Mouse (Mus musculus) spleen, adult 2 months (tissue): ENCODE measurements around the gene Tex45.

Experiments
- CTCF ChIP-seq: fragments of 200-500 bp; IDR thresholded peaks from 2 replicates; pipeline ENCODE4 v1.5.1; 2011; ENCODE audit warnings: mild to moderate bottlenecking, inconsistent platforms; ENCODE audit not compliant: insufficient read depth, insufficient read length, insufficient replicate concordance; ENCODE audit errors: extremely low read depth
- POLR2A ChIP-seq: fragments of 200-500 bp; IDR thresholded peaks from 2 replicates; pipeline ENCODE4 v1.6.1; 2011; ENCODE audit warnings: low read depth, low read length, inconsistent platforms

- TF ChIP-seq CTCF (no peak), POLR2A (no peak)
Measured at GRCm38 (mm10) chr8:3463248-3463647, 7.4 kb upstream of the Tex45 start.
